Comparison of ENCODE assay signal across 10 mouse cellular contexts in the genomic region with DNA sequence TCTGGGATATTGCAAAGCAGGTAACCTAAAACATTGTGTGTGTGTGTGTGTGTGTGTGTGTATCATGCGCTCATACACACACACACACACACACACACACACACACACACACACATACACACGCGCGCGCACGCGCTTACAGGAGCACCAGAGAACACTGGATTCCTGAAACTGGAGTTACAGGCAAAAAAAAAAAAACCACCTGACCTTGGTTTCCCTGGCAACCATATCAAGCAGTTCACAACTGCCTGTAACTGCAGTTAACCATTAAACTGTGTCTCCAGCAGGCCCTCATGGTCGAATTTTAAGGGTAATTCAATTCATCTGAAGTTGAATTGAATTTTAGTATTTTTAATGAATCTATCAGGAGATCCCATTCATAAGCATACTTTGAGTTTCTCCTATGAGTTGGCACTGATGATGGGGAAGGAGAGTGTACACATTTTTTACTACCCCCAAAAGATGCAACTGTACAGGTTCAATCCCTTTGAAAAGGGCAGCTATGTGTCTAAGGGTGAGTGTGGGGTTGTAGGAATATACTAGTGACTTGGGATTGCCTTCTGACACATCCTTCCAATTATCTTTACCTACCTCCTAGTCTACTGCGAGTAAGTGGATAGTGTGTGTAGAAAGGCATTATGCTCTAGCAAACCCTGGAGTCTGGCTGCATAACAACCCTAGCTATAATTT. TPM values are rescaled to one million over a fixed set of nuclear protein-coding genes. Genes with fewer than 3 reads are reported as not detected.
DNase-seq lines count a peak whose midpoint lies in the region; ATAC-seq lines count a peak whose summit lies in the region.
"Had no signal": no experiment of that assay in that cellular context is flagged by ENCODE, and none has a peak within 500 bp of the region (broad histone marks: within the 10 kb centered on the region; RNA-seq: fewer than 3 reads in every experiment).

No protein-coding gene starts in this region.

- DNase-seq in embryonic facial prominence, embryonic 11.5 days (ENCODE audit: low spot score) = peak; percentile 5
- no peak for DNase-seq in embryonic facial prominence, embryonic 10.5 days (ENCODE audit: low spot score)
- peak; percentile 17 for DNase-seq in kidney, postnatal 10 days
- peak; percentile 18 for DNase-seq in yolk sac, embryonic 10.5 days (ENCODE audit: low spot score)
- no peak for DNase-seq in thymus, postnatal 10 days (ENCODE audit: low spot score in 2 of 2)
- DNase-seq in right cerebral cortex, adult 2 months (ENCODE audit: low spot score in 2 of 2) = no peak
- DNase-seq: lung, postnatal 10 days had no signal

- no peaks in the 10 kb centered on the region for H3K27me3 ChIP-seq in embryonic facial prominence, embryonic 11.5 days (ENCODE audit: control insufficient read depth, insufficient read depth, low read length)
- no peaks in the 10 kb centered on the region for H3K27me3 ChIP-seq in embryonic facial prominence, embryonic 10.5 days (replicated peaks; ENCODE audit: low read depth, poor library complexity, severe bottlenecking)
- H3K27me3 ChIP-seq in neural tube, embryonic 14.5 days (ENCODE audit: control insufficient read depth, insufficient read depth, low read length) = no peaks in the 10 kb centered on the region
- no peaks in the 10 kb centered on the region for H3K27me3 ChIP-seq in neural tube, embryonic 15.5 days (replicated peaks)
- H3K27me3 ChIP-seq: neural tube, embryonic 13.5 days had no signal

- no peak overlapping the region for H3K4me3 ChIP-seq in embryonic facial prominence, embryonic 11.5 days (ENCODE audit: low read depth, low read length)
- no peak overlapping the region for H3K4me3 ChIP-seq in embryonic facial prominence, embryonic 10.5 days
- no peak overlapping the region for H3K4me3 ChIP-seq in neural tube, embryonic 14.5 days (ENCODE audit: low read depth, low read length)
- no peak overlapping the region for H3K4me3 ChIP-seq in neural tube, embryonic 15.5 days (replicated peaks)
- H3K4me3 ChIP-seq: neural tube, embryonic 13.5 days had no signal

- H3K9ac ChIP-seq in embryonic facial prominence, embryonic 11.5 days (replicated peaks; ENCODE audit: low read length) = no peak overlapping the region
- no peak overlapping the region for H3K9ac ChIP-seq in neural tube, embryonic 14.5 days (replicated peaks; ENCODE audit: low read depth, low read length)
- H3K9ac ChIP-seq in neural tube, embryonic 15.5 days (replicated peaks) = no peak overlapping the region
- H3K9ac ChIP-seq: neural tube, embryonic 13.5 days had no signal

- no peak overlapping the region for H3K27ac ChIP-seq in embryonic facial prominence, embryonic 11.5 days (replicated peaks; ENCODE audit: low read depth, low read length)
- H3K27ac ChIP-seq in embryonic facial prominence, embryonic 10.5 days (replicated peaks) = no peak overlapping the region
- H3K27ac ChIP-seq in neural tube, embryonic 14.5 days (ENCODE audit: low read depth, low read length) = no peak overlapping the region
- no peak overlapping the region for H3K27ac ChIP-seq in neural tube, embryonic 15.5 days (replicated peaks)
- H3K27ac ChIP-seq: neural tube, embryonic 13.5 days had no signal

- WGBS in embryonic facial prominence, embryonic 11.5 days = 86% methylated on average over 9 of the region's 9 CpGs
- WGBS in embryonic facial prominence, embryonic 10.5 days = 91% methylated on average over 9 of the region's 9 CpGs
- WGBS in neural tube, embryonic 14.5 days = 69% methylated on average over 9 of the region's 9 CpGs
- WGBS in neural tube, embryonic 15.5 days = 81% methylated on average over 9 of the region's 9 CpGs

- no peaks in the 10 kb centered on the region for H3K9me3 ChIP-seq in embryonic facial prominence, embryonic 11.5 days (replicated peaks; ENCODE audit: control insufficient read depth, low read length)
- H3K9me3 ChIP-seq in embryonic facial prominence, embryonic 10.5 days = no peaks in the 10 kb centered on the region
- no peaks in the 10 kb centered on the region for H3K9me3 ChIP-seq in neural tube, embryonic 14.5 days (ENCODE audit: control insufficient read depth, low read length)
- no peaks in the 10 kb centered on the region for H3K9me3 ChIP-seq in neural tube, embryonic 15.5 days (replicated peaks)
- H3K9me3 ChIP-seq: neural tube, embryonic 13.5 days had no signal

- no peaks in the 10 kb centered on the region for H3K4me1 ChIP-seq in embryonic facial prominence, embryonic 11.5 days (ENCODE audit: control insufficient read depth, insufficient read depth, low read length)
- no peaks in the 10 kb centered on the region for H3K4me1 ChIP-seq in embryonic facial prominence, embryonic 10.5 days
- 0 out of 2 replicates have a peak, but pooled peaks cover 2% of the 10 kb centered on the region for H3K4me1 ChIP-seq in neural tube, embryonic 14.5 days (ENCODE audit: control insufficient read depth, insufficient read depth, low read length)
- no peaks in the 10 kb centered on the region for H3K4me1 ChIP-seq in neural tube, embryonic 15.5 days

- H3K4me2 ChIP-seq in embryonic facial prominence, embryonic 11.5 days (ENCODE audit: low read depth, low read length) = no peak overlapping the region
- no peak overlapping the region for H3K4me2 ChIP-seq in neural tube, embryonic 14.5 days (ENCODE audit: low read depth, low read length)
- no peak overlapping the region for H3K4me2 ChIP-seq in neural tube, embryonic 15.5 days
- H3K4me2 ChIP-seq: neural tube, embryonic 13.5 days had no signal

- no peak for ATAC-seq in embryonic facial prominence, embryonic 11.5 days (replicated peaks; ENCODE audit: insufficient number of reproducible peaks, low FRiP score, low TSS enrichment, low read depth)
- ATAC-seq in neural tube, embryonic 14.5 days (ENCODE audit: low read depth) = peak; percentile 17; the same call in 1 of the 2 replicates
- no peak for ATAC-seq in neural tube, embryonic 15.5 days (ENCODE audit: low FRiP score)

- no peaks in the 10 kb centered on the region for H3K36me3 ChIP-seq in embryonic facial prominence, embryonic 11.5 days (replicated peaks; ENCODE audit: control insufficient read depth, insufficient read depth, low read depth, low read length)
- H3K36me3 ChIP-seq in embryonic facial prominence, embryonic 10.5 days (replicated peaks) = no peaks in the 10 kb centered on the region
- no peaks in the 10 kb centered on the region for H3K36me3 ChIP-seq in neural tube, embryonic 14.5 days (ENCODE audit: control insufficient read depth, insufficient read depth, low read length)
- H3K36me3 ChIP-seq in neural tube, embryonic 15.5 days = no peaks in the 10 kb centered on the region
- H3K36me3 ChIP-seq: neural tube, embryonic 13.5 days had no signal

RNA-seq across cellular contexts. Expression of a gene that starts 27.5 kb away (rescaled TPM):
- 7.3 and 9.1 TPM in 2 replicates for polyA plus RNA-seq in embryonic facial prominence, embryonic 11.5 days (2014; fragmentation: Nextera tagmentation; extraction: Ambion mirVana)
- polyA plus RNA-seq in embryonic facial prominence, embryonic 10.5 days (2016; fragmentation: Nextera tagmentation; extraction: Ambion mirVana) = 3.0 and 3.4 TPM in 2 replicates
- polyA plus RNA-seq in neural tube, embryonic 14.5 days (2014; fragmentation: Nextera tagmentation; extraction: Ambion mirVana) = 6.9 and 9.0 TPM in 2 replicates
- polyA plus RNA-seq in neural tube, embryonic 15.5 days (2015; fragmentation: Nextera tagmentation; extraction: Ambion mirVana) = 4.3 and 4.5 TPM in 2 replicates

RNA-seq across cellular contexts. Expression of a gene that starts 35.1 kb away (rescaled TPM):
- polyA plus RNA-seq in embryonic facial prominence, embryonic 11.5 days (2014; fragmentation: Nextera tagmentation; extraction: Ambion mirVana) = 29.8 and 33.0 TPM in 2 replicates
- 19.4 and 22.4 TPM in 2 replicates for polyA plus RNA-seq in embryonic facial prominence, embryonic 10.5 days (2016; fragmentation: Nextera tagmentation; extraction: Ambion mirVana)
- polyA plus RNA-seq in neural tube, embryonic 14.5 days (2014; fragmentation: Nextera tagmentation; extraction: Ambion mirVana) = 65.1 and 66.9 TPM in 2 replicates
- polyA plus RNA-seq in neural tube, embryonic 15.5 days (2015; fragmentation: Nextera tagmentation; extraction: Ambion mirVana) = 48.0 and 48.5 TPM in 2 replicates

Comparison
In these comparisons a context has a peak if more than half of its experiments do, and no peak if none do; other contexts are left out.
1. DNase-seq: peak in embryonic facial prominence, embryonic 11.5 days (single experiment), kidney, postnatal 10 days (single experiment) and yolk sac, embryonic 10.5 days (single experiment); none in embryonic facial prominence, embryonic 10.5 days (single experiment), thymus, postnatal 10 days (0 of 2) and right cerebral cortex, adult 2 months (0 of 2).